Mouse (Mus musculus): Measurements from ENCODE around the gene Hist1h4f.

DNA sequence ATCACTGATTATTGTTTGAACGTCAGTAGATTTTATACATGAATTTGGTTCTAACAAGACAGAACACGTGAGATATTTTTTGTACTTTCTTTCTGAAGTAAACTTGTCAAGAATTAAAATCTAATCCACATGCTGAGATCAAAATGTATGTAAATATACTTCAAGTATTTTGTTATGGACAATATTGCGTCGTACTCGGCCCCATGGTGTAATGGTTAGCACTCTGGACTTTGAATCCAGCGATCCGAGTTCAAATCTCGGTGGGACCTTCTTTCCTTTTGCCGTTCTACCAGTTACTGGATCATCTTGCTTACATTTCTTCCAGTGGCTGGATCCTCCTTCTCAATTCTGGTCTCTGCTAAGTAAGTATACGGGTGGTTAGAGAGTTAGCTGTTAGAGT is 32.0 kb downstream of the Hist1h4f start:
- no peak for TF ChIP-seq CTCF (IDR thresholded peaks at IDR 0.05; ENCODE audit: low read depth, low read length)
- TF ChIP-seq POLR2A (IDR thresholded peaks at IDR 0.05; ENCODE audit: borderline replicate concordance, low read depth, low read length) = no peak

All from bone marrow macrophage, adult 2 months (primary cell).